Mouse (Mus musculus) hindbrain, embryonic 11.5 days (tissue): ENCODE data around the gene Rpl6. TPM values are rescaled to one million over a fixed set of nuclear protein-coding genes. Genes with fewer than 3 reads are reported as not detected.
A peak's percentile ranks its signal among the peaks of the same experiment; 100 is the strongest.

Experiments used
- ATAC-seq: fragments of 200-750 bp; cut with Nextera tagmentation; 2 replicates; pipeline ENCODE4 v1.8.0; 2017; ENCODE audit warnings: mild to moderate bottlenecking, moderate TSS enrichment, moderate library complexity; ENCODE audit not compliant: low FRiP score
- DNase-seq: peaks from one replicate; pipeline ENCODE4 v3.0.0-alpha.2; 2015; ENCODE audit warnings: low spot score
- H3K27ac ChIP-seq: fragments of 300-500 bp; sonication (generic); 2 replicates; pipeline ENCODE4 v1.5.1; 2014; ENCODE audit warnings: mild to moderate bottlenecking, low read depth, low read length
- H3K27me3 ChIP-seq: fragments of 300-500 bp; sonication (generic); 2 replicates; pipeline ENCODE4 v1.6.1; 2014; ENCODE audit warnings: mild to moderate bottlenecking, low read length, moderate library complexity, mixed read lengths; ENCODE audit not compliant: control insufficient read depth, insufficient read depth
- H3K36me3 ChIP-seq: fragments of 300-500 bp; sonication (generic); 2 replicates; pipeline ENCODE4 v1.6.1; 2014; ENCODE audit warnings: mild to moderate bottlenecking, low read length, moderate library complexity, mixed read lengths; ENCODE audit not compliant: control insufficient read depth, insufficient read depth
- H3K4me1 ChIP-seq: fragments of 300-500 bp; sonication (generic); replicated peaks from 2 replicates; pipeline ENCODE4 v1.6.1; 2014; ENCODE audit warnings: low read length, mixed read lengths; ENCODE audit not compliant: control insufficient read depth, insufficient read depth
- H3K4me2 ChIP-seq: fragments of 300-500 bp; sonication (generic); replicated peaks from 2 replicates; pipeline ENCODE4 v1.6.1; 2014; ENCODE audit warnings: mild to moderate bottlenecking, low read depth, low read length
- H3K4me3 ChIP-seq: fragments of 300-500 bp; sonication (generic); 2 replicates; pipeline ENCODE4 v1.5.1; 2014; ENCODE audit warnings: low read depth, low read length
- H3K9ac ChIP-seq: fragments of 300-500 bp; sonication (generic); 2 replicates; pipeline ENCODE4 v1.6.1; 2014; ENCODE audit warnings: low read depth, low read length
- H3K9me3 ChIP-seq: fragments of 300-500 bp; sonication (generic); 2 replicates; pipeline ENCODE4 v1.6.1; 2016; ENCODE audit warnings: low read length; ENCODE audit not compliant: control insufficient read depth
- whole genome bisulfite sequencing: fragments of 180-500 bp; shearing (Covaris S2); extraction: QIAGEN DNeasy Blood & Tissue Kit; methylation state at CpG from one replicate; pipeline ENCODE4 v1.1.7; 2014; 5-methylcytosine and 5-hydroxymethylcytosine counted together
- polyA plus RNA-seq: library from polyadenylated mRNA; unstranded; fragments of >200 nt; fragmentation: Nextera tagmentation; extraction: Ambion mirVana; gene quantifications from 2 replicates; pipeline ENCODE4 v1.2.1, GENCODE M21; 2014

The Rpl6 gene
- polyA plus RNA-seq, 1 experiment from 2014 or later, result 657 TPM

- ATAC-seq (no peak), DNase-seq (no peak)
- H3K9me3 ChIP-seq, result no peaks in the 10 kb centered on the region
- no peaks in the 10 kb centered on the region for H3K36me3 ChIP-seq
- H3K27me3 ChIP-seq, result no peaks in the 10 kb centered on the region
- H3K4me2 ChIP-seq, result no peak overlapping the region
- H3K27ac ChIP-seq, result no peak overlapping the region
- no peak overlapping the region for H3K4me3 ChIP-seq
- no peak overlapping the region for H3K9ac ChIP-seq
- no peaks in the 10 kb centered on the region for H3K4me1 ChIP-seq
- 89% methylated on average over 4 of the region's 4 CpGs for WGBS
Measured at GRCm38 (mm10) chr5:121172835-121173234, 31.4 kb upstream of the Rpl6 start.

- no peak for ATAC-seq
- no peak overlapping the region for H3K4me2 ChIP-seq
- H3K4me3 ChIP-seq, result no peak overlapping the region
- H3K9me3 ChIP-seq, result no peaks in the 10 kb centered on the region
- no peak overlapping the region for H3K27ac ChIP-seq
- no peaks in the 10 kb centered on the region for H3K36me3 ChIP-seq
- 79% methylated on average over 9 of the region's 9 CpGs for WGBS
- 0 out of 2 replicates have a peak, but pooled peaks cover 3% of the 10 kb centered on the region for H3K4me1 ChIP-seq
- DNase-seq, result no peak
- no peak overlapping the region for H3K9ac ChIP-seq
- H3K27me3 ChIP-seq, result no peaks in the 10 kb centered on the region
Measured at GRCm38 (mm10) chr5:121179077-121179857, 25.0 kb upstream of the Rpl6 start.

GRCm38 (mm10) chr5:121183269-121183668 is 21.0 kb upstream of the Rpl6 start:
- Histone ChIP-seq H3K36me3 (no peaks in the 10 kb centered on the region), H3K4me2 (no peak overlapping the region), H3K27ac (no peak overlapping the region), H3K9ac (no peak overlapping the region), H3K9me3 (no peaks in the 10 kb centered on the region), H3K27me3 (no peaks in the 10 kb centered on the region), H3K4me3 (no peak overlapping the region), H3K4me1 (peaks cover 10% of the 10 kb centered on the region)
- ATAC-seq (no peak), DNase-seq (no peak)
- WGBS, result 90% methylated on average over 9 of the region's 9 CpGs

GRCm38 (mm10) chr5:121184375-121184774 is 19.9 kb upstream of the Rpl6 start:
- ATAC-seq (no peak), DNase-seq (no peak)
- Histone ChIP-seq H3K4me1 (peaks cover 11% of the 10 kb centered on the region), H3K27ac (peak overlapping the region; percentile 36; the same call in 1 of the 2 replicates), H3K27me3 (no peaks in the 10 kb centered on the region), H3K36me3 (no peaks in the 10 kb centered on the region), H3K4me2 (no peak overlapping the region), H3K9me3 (no peaks in the 10 kb centered on the region), H3K9ac (no peak overlapping the region), H3K4me3 (no peak overlapping the region)
- 91% methylated on average over 2 of the region's 2 CpGs for WGBS

DNA sequence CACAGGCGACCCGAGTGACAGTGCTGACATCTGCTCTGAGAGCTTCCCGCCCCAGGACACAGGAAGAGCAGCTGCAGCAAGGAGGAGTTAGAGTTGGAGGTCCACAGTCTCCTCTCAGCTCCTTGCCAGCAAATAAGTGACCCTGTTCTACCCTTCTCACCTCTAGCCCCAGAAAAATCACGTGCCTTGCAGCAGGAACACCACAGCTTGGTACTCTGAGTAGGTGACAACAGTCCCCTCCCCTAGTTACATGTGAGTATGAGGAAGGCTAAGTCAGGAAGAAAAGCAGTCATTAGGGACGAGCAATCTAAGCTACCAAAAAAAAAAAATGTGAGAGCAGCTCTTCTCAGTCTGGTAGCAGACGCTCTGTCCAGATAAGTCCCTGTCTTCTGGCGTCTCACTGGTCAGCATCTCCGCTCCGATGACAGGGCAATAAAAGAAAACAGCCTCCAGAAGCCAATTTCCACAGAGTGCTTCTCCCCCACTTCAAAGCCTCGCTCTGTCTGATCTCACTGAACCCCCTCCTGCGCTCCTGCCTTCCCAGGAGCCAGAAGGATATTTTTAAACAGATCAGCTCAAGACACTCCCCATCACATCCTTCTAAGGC is 19.2 kb upstream of the Rpl6 start:
- Histone ChIP-seq H3K4me2 (no peak overlapping the region), H3K4me3 (no peak overlapping the region), H3K27ac (peak overlapping the region; percentile 36; the same call in 1 of the 2 replicates), H3K36me3 (no peaks in the 10 kb centered on the region), H3K27me3 (no peaks in the 10 kb centered on the region), H3K4me1 (peaks cover 11% of the 10 kb centered on the region), H3K9ac (no peak overlapping the region), H3K9me3 (no peaks in the 10 kb centered on the region)
- 67% methylated on average over 11 of the region's 11 CpGs for WGBS
- DNase-seq (no peak), ATAC-seq (no peak)

DNA sequence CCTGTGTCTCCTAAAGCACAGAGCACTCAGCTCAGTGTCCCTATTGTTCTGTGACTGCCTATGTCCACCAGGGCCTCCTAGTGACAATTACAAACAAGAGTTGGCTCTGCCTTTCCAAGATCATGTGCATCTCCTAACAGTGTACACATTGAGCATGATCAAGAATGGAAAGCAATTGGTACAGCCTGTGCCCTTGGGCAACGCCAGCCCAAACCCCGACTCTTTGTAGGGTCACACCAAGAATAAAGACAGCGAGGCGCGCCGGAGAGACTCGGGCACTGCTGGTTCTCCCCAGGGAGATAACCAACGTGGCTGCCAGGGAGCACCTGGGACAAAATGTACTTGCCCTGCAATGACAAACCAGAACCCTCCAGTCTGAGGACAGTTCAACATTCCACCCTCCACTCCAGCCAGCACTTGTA is 16.7 kb upstream of the Rpl6 start:
- peaks cover 11% of the 10 kb centered on the region for H3K4me1 ChIP-seq
- no peak overlapping the region for H3K4me3 ChIP-seq
- H3K9ac ChIP-seq, result no peak overlapping the region
- no peak overlapping the region for H3K27ac ChIP-seq
- no peak overlapping the region for H3K4me2 ChIP-seq
- ATAC-seq, result no peak
- 88% methylated on average over 8 of the region's 8 CpGs for WGBS
- no peaks in the 10 kb centered on the region for H3K27me3 ChIP-seq
- DNase-seq, result no peak
- H3K36me3 ChIP-seq, result no peaks in the 10 kb centered on the region
- no peaks in the 10 kb centered on the region for H3K9me3 ChIP-seq

DNA sequence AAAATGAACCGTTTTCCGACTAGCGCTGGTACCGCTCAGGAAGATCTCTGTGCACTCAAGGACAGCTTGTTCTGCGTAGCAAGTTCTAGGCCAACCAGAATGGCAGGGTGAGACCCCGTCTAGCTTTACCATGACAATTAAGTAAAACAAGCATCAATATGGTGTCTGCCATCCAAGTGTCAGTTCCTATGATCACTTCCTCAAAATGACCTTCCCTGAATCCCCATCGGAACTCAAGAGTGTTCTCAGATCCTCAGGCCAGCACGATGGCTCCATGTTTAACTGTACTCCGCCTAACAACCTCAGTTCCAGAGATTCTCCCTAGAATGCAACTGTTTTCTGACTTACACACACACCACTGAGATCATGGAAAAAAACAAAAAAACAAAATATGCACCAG is 16.0 kb upstream of the Rpl6 start:
- no peaks in the 10 kb centered on the region for H3K9me3 ChIP-seq
- H3K36me3 ChIP-seq, result no peaks in the 10 kb centered on the region
- H3K27ac ChIP-seq, result no peak overlapping the region
- no peak overlapping the region for H3K4me3 ChIP-seq
- no peak overlapping the region for H3K9ac ChIP-seq
- ATAC-seq, result no peak
- 92% methylated on average over 9 of the region's 9 CpGs for WGBS
- no peak overlapping the region for H3K4me2 ChIP-seq
- H3K4me1 ChIP-seq, result peaks cover 11% of the 10 kb centered on the region
- DNase-seq, result no peak
- no peaks in the 10 kb centered on the region for H3K27me3 ChIP-seq

DNA sequence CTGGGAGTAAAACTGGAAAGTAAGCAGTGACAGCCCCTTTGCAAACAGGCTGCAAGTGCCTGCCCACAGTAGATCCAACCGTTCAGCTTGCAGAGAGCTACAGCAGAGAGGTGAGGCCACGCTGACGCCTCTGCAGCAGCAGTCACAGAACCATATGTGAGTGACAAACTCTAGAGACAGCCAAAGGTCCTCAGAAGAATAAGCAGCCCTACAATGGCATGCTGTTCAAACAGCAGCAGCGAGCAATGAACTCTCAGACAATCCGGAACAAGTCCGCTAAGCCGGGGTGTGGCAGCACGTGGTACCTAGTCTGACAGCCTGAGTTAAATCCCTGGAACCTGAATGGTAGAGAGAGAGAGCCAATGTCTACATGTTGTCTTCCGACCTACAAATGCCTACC is 15.1 kb upstream of the Rpl6 start:
- ATAC-seq, result no peak
- H3K27ac ChIP-seq, result no peak overlapping the region
- H3K4me2 ChIP-seq, result no peak overlapping the region
- no peak overlapping the region for H3K9ac ChIP-seq
- H3K4me1 ChIP-seq, result peaks cover 11% of the 10 kb centered on the region
- no peaks in the 10 kb centered on the region for H3K9me3 ChIP-seq
- WGBS, result 82% methylated on average over 9 of the region's 9 CpGs
- H3K4me3 ChIP-seq, result no peak overlapping the region
- DNase-seq, result no peak
- H3K36me3 ChIP-seq, result no peaks in the 10 kb centered on the region
- H3K27me3 ChIP-seq, result no peaks in the 10 kb centered on the region
